Mouse (Mus musculus) cortical plate, adult 2 months (tissue): ENCODE results near the gene Rxfp2. TPM values are rescaled to one million over a fixed set of nuclear protein-coding genes. Genes with fewer than 3 reads are reported as not detected.

Experiments used
- H3K27ac ChIP-seq: fragments of 200-500 bp; 2 replicates; pipeline ENCODE4 v1.5.1; 2012; ENCODE audit warnings: low read length, control low read depth, inconsistent platforms; ENCODE audit not compliant: insufficient read depth
- H3K4me1 ChIP-seq: fragments of 200-500 bp; 2 replicates; pipeline ENCODE4 v1.6.1; 2011; ENCODE audit warnings: low read length; ENCODE audit not compliant: control insufficient read depth, insufficient read depth
- H3K4me3 ChIP-seq: fragments of 200-500 bp; 2 replicates; pipeline ENCODE4 v1.5.1; 2011; ENCODE audit warnings: mild to moderate bottlenecking, low read length, control low read depth; ENCODE audit not compliant: insufficient read depth
- CTCF ChIP-seq: fragments of 200-500 bp; IDR thresholded peaks from 2 replicates; pipeline ENCODE4 v1.5.1; 2011; ENCODE audit warnings: mild to moderate bottlenecking, control low read depth, low read length; ENCODE audit not compliant: insufficient read depth; ENCODE audit errors: extremely low read depth
- POLR2A ChIP-seq: fragments of 200-500 bp; IDR thresholded peaks from 2 replicates; pipeline ENCODE4 v1.6.1; 2011; ENCODE audit warnings: mild to moderate bottlenecking, low read length, control low read depth; ENCODE audit not compliant: insufficient read depth; ENCODE audit errors: extremely low read depth
- polyA plus RNA-seq: library from polyadenylated mRNA; depleted of rRNA; stranded (reverse); fragments of >200 nt; gene quantifications from 2 replicates; pipeline ENCODE4 v1.2.3, GENCODE M21; 2012

The Rxfp2 gene
- polyA plus RNA-seq, 1 experiment: 2.3 TPM

DNA sequence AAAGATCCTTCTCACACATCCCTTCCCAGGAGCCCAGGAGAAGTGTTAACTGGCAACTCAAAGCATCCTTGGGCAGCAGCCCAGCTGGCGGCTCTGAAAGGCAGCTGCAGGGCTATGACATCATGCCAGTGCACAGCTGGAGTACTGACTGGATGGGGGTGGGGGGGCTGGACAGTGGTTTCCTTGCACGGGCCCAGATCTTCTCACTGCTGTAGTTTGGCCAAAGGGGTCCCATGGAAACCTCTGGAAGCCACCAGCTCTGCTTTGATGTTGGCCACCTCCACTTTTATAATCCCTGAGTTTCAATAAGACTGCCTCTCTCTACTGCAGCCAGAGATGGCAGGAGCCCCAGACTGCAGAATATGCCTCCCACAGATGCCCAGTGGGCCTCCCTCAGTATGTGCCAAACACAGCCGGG is 13.6 kb downstream of the Rxfp2 start:
- Histone ChIP-seq H3K4me1 (peaks cover 2% of the 10 kb centered on the region; the same call in 1 of the 2 replicates), H3K27ac (no peak overlapping the region), H3K4me3 (no peak overlapping the region)
- TF ChIP-seq POLR2A: no peak
- TF ChIP-seq CTCF: no peak

DNA sequence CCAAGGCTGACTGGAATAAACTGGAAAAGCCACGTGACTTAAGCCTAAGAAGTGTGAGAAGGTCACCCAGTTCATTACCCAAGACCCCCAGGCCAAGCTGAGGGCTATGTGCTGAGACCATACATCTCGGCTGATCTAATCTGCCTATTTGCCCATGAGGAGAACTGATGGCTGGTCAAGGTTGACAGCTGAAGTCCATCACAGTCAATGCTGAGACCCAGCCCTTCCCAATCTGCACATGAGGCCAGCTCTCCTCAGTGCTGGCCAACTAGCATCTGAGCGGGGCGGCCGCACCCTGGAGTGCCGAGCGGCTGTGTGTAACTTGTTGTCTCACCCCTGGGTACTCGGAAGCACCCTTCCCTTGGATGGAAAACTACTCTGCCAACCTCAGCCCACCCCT is 17.8 kb downstream of the Rxfp2 start:
- no peak for TF ChIP-seq POLR2A
- TF ChIP-seq CTCF: no peak
- H3K4me1 ChIP-seq: peaks cover under 1% of the 10 kb centered on the region; the same call in 1 of the 2 replicates

DNA sequence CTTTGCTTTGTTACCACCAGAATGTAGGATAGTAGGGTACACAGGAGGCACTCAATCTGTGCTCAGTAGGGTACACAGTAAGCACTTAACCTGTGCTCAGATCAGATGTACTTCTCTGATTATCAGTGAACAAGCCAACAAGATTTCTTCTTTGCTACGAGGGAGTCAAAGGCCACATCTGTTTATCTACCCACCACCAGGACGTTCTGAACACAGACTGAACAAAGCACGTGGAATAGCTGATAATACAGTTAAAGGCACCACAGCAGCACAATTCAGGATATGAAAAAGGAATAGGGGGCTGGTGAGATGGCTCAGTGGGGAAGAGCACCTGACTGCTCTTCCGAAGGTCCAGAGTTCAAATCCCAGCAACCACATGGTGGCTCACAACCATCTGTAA is 18.4 kb downstream of the Rxfp2 start:
- Histone ChIP-seq H3K27ac (no peak overlapping the region), H3K4me3 (no peak overlapping the region), H3K4me1 (no peaks in the 10 kb centered on the region)
- TF ChIP-seq CTCF: no peak
- no peak for TF ChIP-seq POLR2A

More for the DNA sequence above, 17.8 kb downstream of the Rxfp2 start:
- H3K4me3 ChIP-seq: no peak overlapping the region
- H3K27ac ChIP-seq: no peak overlapping the region

DNA sequence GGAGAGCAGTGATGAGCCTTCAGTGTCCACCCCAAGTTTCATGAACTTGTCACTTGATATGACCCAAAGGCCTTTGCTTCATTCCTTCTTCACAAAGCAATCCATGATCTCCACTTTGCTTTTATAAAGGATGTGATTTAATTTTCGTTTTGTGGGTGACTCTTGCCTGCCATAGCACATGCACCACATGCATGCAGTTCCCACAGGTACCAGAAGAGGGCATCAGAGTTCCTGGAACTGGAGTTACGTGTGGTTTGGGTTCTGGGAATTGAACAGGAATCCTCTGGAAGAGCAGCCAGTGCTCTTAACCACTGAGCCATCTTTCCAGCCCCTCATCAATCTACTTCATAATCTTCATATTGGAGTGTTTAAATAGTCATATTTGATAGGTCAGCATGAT is 26.1 kb downstream of the Rxfp2 start:
- no peak overlapping the region for H3K27ac ChIP-seq
- H3K4me3 ChIP-seq: no peak overlapping the region
- peaks cover 2% of the 10 kb centered on the region for H3K4me1 ChIP-seq
- TF ChIP-seq POLR2A: no peak
- 0 out of 2 replicates have a peak, but pooled peaks have one; percentile 12 for TF ChIP-seq CTCF

DNA sequence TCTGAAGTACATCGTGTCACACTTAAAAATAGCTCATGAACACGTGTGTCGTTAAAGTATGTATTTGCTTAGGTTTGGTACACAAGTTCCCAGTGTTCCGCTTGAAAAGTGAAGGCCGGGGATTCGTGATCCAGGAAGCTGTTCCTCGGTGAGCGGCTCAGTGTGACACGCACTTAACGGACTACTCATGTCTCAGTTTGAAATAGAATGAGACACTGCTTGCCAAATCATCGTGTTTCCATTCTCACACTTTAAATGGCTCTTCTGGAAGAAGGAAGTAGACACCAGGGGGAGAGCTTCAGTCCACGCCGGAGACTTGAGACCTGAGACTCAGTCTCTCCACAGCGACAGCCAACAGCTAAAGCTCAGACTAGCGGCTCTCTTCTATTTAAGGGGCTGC is 28.0 kb downstream of the Rxfp2 start:
- TF ChIP-seq POLR2A (no peak), CTCF (no peak)
- Histone ChIP-seq H3K4me3 (no peak overlapping the region), H3K4me1 (peaks cover 2% of the 10 kb centered on the region), H3K27ac (no peak overlapping the region)

DNA sequence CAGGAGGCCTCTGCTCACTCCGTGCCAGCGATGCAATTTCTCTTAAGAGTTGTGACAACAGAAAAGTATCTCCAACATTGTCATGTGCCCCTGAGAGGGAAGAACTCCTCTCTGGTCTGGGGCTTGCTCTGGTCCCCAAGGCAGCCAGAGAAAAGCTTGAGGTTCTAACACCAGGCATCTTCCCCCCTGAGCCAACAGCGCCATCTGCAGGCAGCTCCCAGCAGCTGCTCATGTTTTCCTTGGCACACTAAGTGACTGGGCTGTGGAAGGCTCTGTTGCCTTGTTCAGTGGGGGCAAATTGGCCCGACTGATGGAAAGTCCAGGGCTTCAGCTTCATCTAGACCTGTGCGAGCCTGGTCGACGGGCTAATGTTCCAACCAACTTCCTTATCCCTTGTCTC is 31.5 kb downstream of the Rxfp2 start:
- H3K4me1 ChIP-seq: peaks cover 2% of the 10 kb centered on the region
- H3K4me3 ChIP-seq: no peak overlapping the region
- H3K27ac ChIP-seq: no peak overlapping the region
- TF ChIP-seq CTCF: peak; percentile 69
- TF ChIP-seq POLR2A: no peak

DNA sequence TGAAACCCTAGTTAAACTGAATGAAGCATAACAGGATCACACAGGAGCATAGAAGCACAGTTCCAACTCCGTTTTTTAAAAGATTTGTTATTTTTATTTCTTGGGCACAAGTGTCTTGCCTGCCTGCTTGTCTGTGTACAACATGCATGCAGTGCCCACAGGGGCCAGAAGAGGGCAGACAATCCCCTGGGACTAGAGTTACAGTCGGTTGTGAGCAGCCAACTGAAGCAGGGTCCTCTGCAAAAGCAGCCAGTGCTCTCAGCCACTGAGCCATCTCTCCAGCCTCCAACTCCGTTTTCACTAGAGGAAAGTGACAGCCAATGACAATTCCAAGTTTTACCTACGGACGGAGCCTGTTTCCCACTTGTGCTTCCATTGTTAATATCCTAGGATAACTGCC is 33.4 kb downstream of the Rxfp2 start:
- Histone ChIP-seq H3K27ac (no peak overlapping the region), H3K4me3 (no peak overlapping the region), H3K4me1 (peaks cover 2% of the 10 kb centered on the region)
- TF ChIP-seq POLR2A (no peak), CTCF (peak; percentile 31)

DNA sequence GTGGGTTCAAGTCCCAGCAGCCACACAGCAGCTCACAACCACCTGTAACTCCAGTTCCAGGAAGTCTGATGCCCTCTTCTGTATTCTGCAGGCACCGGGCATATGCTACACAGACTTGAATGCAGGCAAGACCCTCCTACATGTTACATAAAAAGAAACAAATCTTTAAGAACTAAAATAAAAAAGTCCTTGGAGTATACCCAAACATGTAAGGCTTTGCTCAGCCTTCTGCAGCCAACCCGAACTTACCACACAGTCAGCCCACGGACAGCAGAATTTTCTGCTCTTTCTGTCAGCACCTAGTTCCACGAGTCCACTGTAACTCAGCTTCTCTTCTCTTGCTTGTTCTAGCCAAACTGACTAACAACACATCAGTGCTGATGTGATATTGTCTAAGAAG is 34.8 kb downstream of the Rxfp2 start:
- no peak overlapping the region for H3K4me3 ChIP-seq
- no peak overlapping the region for H3K27ac ChIP-seq
- peaks cover 2% of the 10 kb centered on the region for H3K4me1 ChIP-seq
- TF ChIP-seq CTCF (no peak), POLR2A (no peak)

DNA sequence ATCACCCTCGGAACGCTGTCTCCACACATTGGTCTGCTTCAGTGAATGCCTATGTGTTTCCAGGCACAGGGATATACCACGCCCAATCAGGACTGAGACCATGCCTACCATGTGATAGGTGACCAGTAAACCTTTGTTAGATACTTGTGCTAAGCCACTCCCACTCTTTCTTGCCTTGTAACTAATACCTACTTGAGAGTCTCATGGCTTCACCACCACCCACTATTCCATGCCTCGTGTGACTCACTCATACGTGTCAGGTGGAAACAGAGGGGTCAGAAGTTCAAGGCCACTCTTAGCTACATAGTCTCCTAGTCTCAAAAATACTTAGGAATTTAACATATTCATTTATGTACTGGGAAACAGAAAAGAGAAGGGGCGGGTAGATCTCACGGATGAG is 35.5 kb downstream of the Rxfp2 start:
- Histone ChIP-seq H3K4me1 (no peaks in the 10 kb centered on the region; the same call in 1 of the 2 replicates), H3K4me3 (no peak overlapping the region), H3K27ac (no peak overlapping the region)
- no peak for TF ChIP-seq POLR2A

DNA sequence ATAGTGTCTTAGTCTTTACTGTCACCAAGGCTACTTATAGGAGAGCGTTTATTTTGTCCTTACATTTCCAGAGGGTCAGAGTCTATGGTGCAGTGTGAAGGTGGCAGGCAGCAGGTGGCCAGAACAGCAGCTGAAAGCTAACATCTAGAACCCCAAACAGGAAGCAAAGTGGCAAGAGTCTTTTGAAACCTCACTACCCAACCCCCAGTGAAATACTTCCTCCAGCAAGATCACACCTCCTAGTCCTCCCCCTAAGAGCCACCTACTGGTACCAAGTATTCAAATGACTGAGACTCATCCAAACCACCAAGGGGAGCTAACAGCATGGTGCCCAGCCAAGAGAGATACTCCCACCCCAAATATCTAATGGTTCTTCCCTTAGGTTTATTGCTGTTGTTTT is 36.8 kb downstream of the Rxfp2 start:
- TF ChIP-seq POLR2A (no peak), CTCF (no peak)
- Histone ChIP-seq H3K4me3 (no peak overlapping the region), H3K27ac (no peak overlapping the region), H3K4me1 (no peaks in the 10 kb centered on the region)
